Mouse (Mus musculus): Measurements from ENCODE around the gene Cyfip2. TPM values are rescaled to one million over a fixed set of nuclear protein-coding genes. Genes with fewer than 3 reads are reported as not detected.

Gene Cyfip2
- polyA plus RNA-seq, 1 experiment = 85.4 TPM

DNA sequence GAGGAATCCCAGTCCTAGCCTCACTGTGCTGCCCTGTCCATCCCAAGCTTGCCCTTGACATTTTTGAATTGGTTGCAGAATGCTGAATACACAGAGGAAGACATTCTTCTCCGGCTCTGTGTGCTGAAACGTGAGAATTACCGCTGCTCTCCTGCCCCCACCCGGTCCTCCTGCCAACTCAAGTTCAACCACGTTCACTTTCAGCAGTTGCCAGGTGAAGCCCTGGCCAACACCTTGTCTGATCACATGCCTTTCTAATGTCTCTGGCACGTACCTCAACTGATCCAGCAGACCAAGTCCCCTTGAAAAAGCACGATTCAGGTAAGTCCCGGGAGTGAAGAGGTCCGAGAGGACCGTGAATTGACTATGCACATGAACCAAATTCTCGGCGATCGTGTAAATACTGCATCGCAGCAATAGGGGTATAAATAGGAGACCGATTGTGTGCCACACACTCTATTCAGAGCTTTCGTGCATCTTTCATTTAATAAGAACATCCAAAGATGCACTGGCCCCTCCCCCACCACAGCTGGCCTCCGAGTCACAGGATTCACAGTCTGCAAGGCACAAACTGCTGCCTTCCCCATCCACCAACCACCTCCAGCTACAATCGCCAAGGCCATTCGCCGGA lies 3.4 kb downstream of the Cyfip2 start:
- H3K4me3 ChIP-seq (ENCODE audit: control insufficient read depth, insufficient read depth, low read length) = peak overlapping the region; percentile 91
- DNase-seq = peak; percentile 55
- no peaks in the 10 kb centered on the region for H3K36me3 ChIP-seq (ENCODE audit: control insufficient read depth, insufficient read depth, low read length)
- peaks cover 61% of the 10 kb centered on the region for H3K4me1 ChIP-seq (replicated peaks; ENCODE audit: control insufficient read depth, insufficient read depth, low read length)
- H3K27me3 ChIP-seq (ENCODE audit: control insufficient read depth, insufficient read depth, low read length) = no peaks in the 10 kb centered on the region
- 47% methylated on average over 20 of the region's 20 CpGs for WGBS
- no peak for TF ChIP-seq POLR2A (IDR thresholded peaks at IDR 0.05; ENCODE audit: control insufficient read depth, extremely low read depth, insufficient read depth, low read length, poor library complexity)
- TF ChIP-seq CTCF (IDR thresholded peaks at IDR 0.05; ENCODE audit: borderline replicate concordance, control insufficient read depth, extremely low read depth, insufficient read depth, low read length, poor library complexity) = no peak
- H3K27ac ChIP-seq (ENCODE audit: control insufficient read depth, insufficient read depth, low read length) = peak overlapping the region; percentile 65

GRCm38 (mm10) chr11:46308271-46308974 lies 4.2 kb downstream of the Cyfip2 start:
- WGBS = 53% methylated on average over 11 of the region's 11 CpGs
- peak; percentile 19 for DNase-seq
- Histone ChIP-seq H3K4me1 (replicated peaks; ENCODE audit: control insufficient read depth, insufficient read depth, low read length) (peaks cover 65% of the 10 kb centered on the region), H3K27ac (ENCODE audit: control insufficient read depth, insufficient read depth, low read length) (peak overlapping the region; percentile 83), H3K27me3 (ENCODE audit: control insufficient read depth, insufficient read depth, low read length) (no peaks in the 10 kb centered on the region), H3K36me3 (ENCODE audit: control insufficient read depth, insufficient read depth, low read length) (no peaks in the 10 kb centered on the region), H3K4me3 (ENCODE audit: control insufficient read depth, insufficient read depth, low read length) (0 out of 2 replicates have a peak overlapping the region, but pooled peaks have one; percentile 91)
- TF ChIP-seq POLR2A (IDR thresholded peaks at IDR 0.05; ENCODE audit: control insufficient read depth, extremely low read depth, insufficient read depth, low read length, poor library complexity) (no peak), CTCF (IDR thresholded peaks at IDR 0.05; ENCODE audit: borderline replicate concordance, control insufficient read depth, extremely low read depth, insufficient read depth, low read length, poor library complexity) (no peak)

GRCm38 (mm10) chr11:46307768-46308167 lies 4.9 kb downstream of the Cyfip2 start:
- Histone ChIP-seq H3K27ac (ENCODE audit: control insufficient read depth, insufficient read depth, low read length) (peak overlapping the region; percentile 83), H3K36me3 (ENCODE audit: control insufficient read depth, insufficient read depth, low read length) (no peaks in the 10 kb centered on the region), H3K4me1 (replicated peaks; ENCODE audit: control insufficient read depth, insufficient read depth, low read length) (peaks cover 64% of the 10 kb centered on the region), H3K4me3 (ENCODE audit: control insufficient read depth, insufficient read depth, low read length) (no peak overlapping the region), H3K27me3 (ENCODE audit: control insufficient read depth, insufficient read depth, low read length) (no peaks in the 10 kb centered on the region)
- TF ChIP-seq CTCF (IDR thresholded peaks at IDR 0.05; ENCODE audit: borderline replicate concordance, control insufficient read depth, extremely low read depth, insufficient read depth, low read length, poor library complexity) (no peak), POLR2A (IDR thresholded peaks at IDR 0.05; ENCODE audit: control insufficient read depth, extremely low read depth, insufficient read depth, low read length, poor library complexity) (no peak)
- DNase-seq = peak; percentile 31
- WGBS = 36% methylated on average over 7 of the region's 7 CpGs

GRCm38 (mm10) chr11:46306776-46307175 lies 5.9 kb downstream of the Cyfip2 start:
- peaks cover 66% of the 10 kb centered on the region for H3K4me1 ChIP-seq (replicated peaks; ENCODE audit: control insufficient read depth, insufficient read depth, low read length)
- H3K36me3 ChIP-seq (ENCODE audit: control insufficient read depth, insufficient read depth, low read length) = no peaks in the 10 kb centered on the region
- peak; percentile 27 for DNase-seq
- no peak overlapping the region for H3K4me3 ChIP-seq (ENCODE audit: control insufficient read depth, insufficient read depth, low read length)
- H3K27ac ChIP-seq (ENCODE audit: control insufficient read depth, insufficient read depth, low read length) = peak overlapping the region; percentile 55; the same call in 1 of the 2 replicates
- no peaks in the 10 kb centered on the region for H3K27me3 ChIP-seq (ENCODE audit: control insufficient read depth, insufficient read depth, low read length)
- WGBS = 41% methylated on average over 7 of the region's 7 CpGs
- TF ChIP-seq CTCF (IDR thresholded peaks at IDR 0.05; ENCODE audit: borderline replicate concordance, control insufficient read depth, extremely low read depth, insufficient read depth, low read length, poor library complexity) (no peak), POLR2A (IDR thresholded peaks at IDR 0.05; ENCODE audit: control insufficient read depth, extremely low read depth, insufficient read depth, low read length, poor library complexity) (no peak)

DNA sequence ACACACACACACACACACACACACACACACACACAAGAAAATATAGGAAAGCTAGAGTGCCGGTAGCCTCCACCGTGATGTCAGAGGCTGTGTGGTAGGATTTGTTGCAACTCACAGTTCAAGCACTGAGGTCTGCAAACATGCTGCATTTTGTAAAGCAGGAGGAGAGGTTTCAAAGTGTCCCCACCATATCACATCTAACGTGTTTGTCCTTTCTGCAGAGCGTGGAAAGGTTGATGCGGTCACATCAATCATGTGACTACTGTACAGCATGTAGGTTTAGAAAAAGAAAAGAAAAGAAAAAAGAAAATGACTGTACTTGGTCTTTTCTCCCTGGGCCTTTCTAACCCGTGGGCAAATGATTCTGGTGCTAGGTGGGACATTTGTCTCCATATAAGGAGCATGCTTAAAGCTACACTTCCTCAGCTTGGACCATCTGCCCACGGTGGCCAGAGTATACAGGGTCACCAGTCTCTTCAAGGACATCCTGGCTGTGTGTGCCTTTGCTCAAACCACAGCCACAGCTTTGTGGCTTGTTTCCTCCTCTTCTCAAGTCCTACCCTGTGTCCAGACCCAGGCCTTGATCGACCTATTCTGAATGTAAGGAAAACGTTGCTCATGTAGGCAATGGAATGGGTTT lies 6.7 kb downstream of the Cyfip2 start:
- 39% methylated on average over 9 of the region's 9 CpGs for WGBS
- H3K4me3 ChIP-seq (ENCODE audit: control insufficient read depth, insufficient read depth, low read length) = no peak overlapping the region
- H3K36me3 ChIP-seq (ENCODE audit: control insufficient read depth, insufficient read depth, low read length) = no peaks in the 10 kb centered on the region
- H3K27ac ChIP-seq (ENCODE audit: control insufficient read depth, insufficient read depth, low read length) = peak overlapping the region; percentile 90
- TF ChIP-seq POLR2A (IDR thresholded peaks at IDR 0.05; ENCODE audit: control insufficient read depth, extremely low read depth, insufficient read depth, low read length, poor library complexity) = no peak
- TF ChIP-seq CTCF (IDR thresholded peaks at IDR 0.05; ENCODE audit: borderline replicate concordance, control insufficient read depth, extremely low read depth, insufficient read depth, low read length, poor library complexity) = no peak
- H3K4me1 ChIP-seq (replicated peaks; ENCODE audit: control insufficient read depth, insufficient read depth, low read length) = peaks cover 71% of the 10 kb centered on the region
- DNase-seq = no peak
- no peaks in the 10 kb centered on the region for H3K27me3 ChIP-seq (ENCODE audit: control insufficient read depth, insufficient read depth, low read length)

GRCm38 (mm10) chr11:46304864-46305710 lies 7.6 kb downstream of the Cyfip2 start:
- Histone ChIP-seq H3K27me3 (ENCODE audit: control insufficient read depth, insufficient read depth, low read length) (no peaks in the 10 kb centered on the region), H3K4me3 (ENCODE audit: control insufficient read depth, insufficient read depth, low read length) (no peak overlapping the region), H3K27ac (ENCODE audit: control insufficient read depth, insufficient read depth, low read length) (peak overlapping the region; percentile 90), H3K36me3 (ENCODE audit: control insufficient read depth, insufficient read depth, low read length) (no peaks in the 10 kb centered on the region), H3K4me1 (replicated peaks; ENCODE audit: control insufficient read depth, insufficient read depth, low read length) (peaks cover 73% of the 10 kb centered on the region)
- DNase-seq = peak; percentile 60
- 35% methylated on average over 9 of the region's 9 CpGs for WGBS
- TF ChIP-seq POLR2A (IDR thresholded peaks at IDR 0.05; ENCODE audit: control insufficient read depth, extremely low read depth, insufficient read depth, low read length, poor library complexity) (no peak), CTCF (IDR thresholded peaks at IDR 0.05; ENCODE audit: borderline replicate concordance, control insufficient read depth, extremely low read depth, insufficient read depth, low read length, poor library complexity) (no peak)
